Mouse (Mus musculus): ENCODE measurements at regions not wholly inside any gene's neighbourhood (a gene's known extent, or its start where the extent isn't known, plus 50 kb on each side); places are given as distances from the start of the nearest gene placed in this dataset.

DNA sequence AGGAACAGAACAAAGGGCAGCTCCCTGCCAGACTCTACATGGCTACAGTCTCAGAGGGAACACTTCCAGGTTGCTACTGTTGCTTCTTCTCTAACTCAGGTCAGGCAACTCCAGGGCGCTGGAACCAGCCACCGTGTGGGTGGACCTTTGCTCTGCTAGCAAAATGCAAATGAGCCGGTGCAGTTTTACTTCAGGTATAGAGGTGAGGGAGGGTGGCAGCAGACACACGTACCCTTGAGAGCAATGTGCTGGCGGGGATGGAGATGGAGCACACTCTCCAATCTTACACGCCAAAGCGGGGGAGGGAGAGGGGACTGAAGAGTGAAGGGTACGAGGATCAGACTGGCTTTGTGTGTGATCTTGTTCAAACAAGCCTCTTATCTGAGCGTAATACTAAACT is 68.8 kb upstream of the Epcam start:
- TF ChIP-seq GATA1 (IDR thresholded peaks at IDR 0.05; ENCODE audit: borderline replicate concordance, low read length) (no peak), FLI1 (IDR thresholded peaks at IDR 0.05; ENCODE audit: low read length) (no peak)
